Mouse (Mus musculus) heart, embryonic 16.5 days (tissue): Measurements from ENCODE around the gene Pde7b. TPM values are rescaled to one million over a fixed set of nuclear protein-coding genes. Genes with fewer than 3 reads are reported as not detected.

ENCODE experiments used
- ATAC-seq: fragments of 200-750 bp; cut with Nextera tagmentation; replicated peaks from 2 replicates; pipeline ENCODE4 v1.8.0; 2017; ENCODE audit warnings: moderate number of reproducible peaks; ENCODE audit not compliant: insufficient read depth, low FRiP score; ENCODE audit errors: extremely low read depth
- H3K27ac ChIP-seq: fragments of 300-500 bp; sonication (generic); 2 replicates; pipeline ENCODE4 v1.5.1; 2014; ENCODE audit warnings: mild to moderate bottlenecking, low read length, control low read depth, moderate library complexity
- H3K27me3 ChIP-seq: fragments of 300-500 bp; sonication (generic); 2 replicates; pipeline ENCODE4 v1.6.1; 2014; ENCODE audit warnings: low read length, mixed read lengths; ENCODE audit not compliant: control insufficient read depth, insufficient read depth
- H3K36me3 ChIP-seq: fragments of 300-500 bp; sonication (generic); 2 replicates; pipeline ENCODE4 v1.6.1; 2014; ENCODE audit not compliant: control insufficient read depth, insufficient read depth
- H3K4me1 ChIP-seq: fragments of 300-500 bp; sonication (generic); 2 replicates; pipeline ENCODE4 v1.6.1; 2014; ENCODE audit warnings: low read length, mixed read lengths; ENCODE audit not compliant: control insufficient read depth, insufficient read depth
- H3K4me2 ChIP-seq: fragments of 300-500 bp; sonication (generic); 2 replicates; pipeline ENCODE4 v1.6.1; 2014; ENCODE audit warnings: low read depth, mild to moderate bottlenecking, control low read depth, low read length
- H3K4me3 ChIP-seq: fragments of 300-500 bp; sonication (generic); 2 replicates; pipeline ENCODE4 v1.5.1; 2014; ENCODE audit warnings: mild to moderate bottlenecking, control low read depth, low read length
- H3K9ac ChIP-seq: fragments of 300-500 bp; sonication (generic); 2 replicates; pipeline ENCODE4 v1.6.1; 2014; ENCODE audit warnings: low read length, control low read depth
- H3K9me3 ChIP-seq: fragments of 300-500 bp; sonication (generic); replicated peaks from 2 replicates; pipeline ENCODE4 v1.6.1; 2016; ENCODE audit warnings: low read length; ENCODE audit not compliant: control insufficient read depth
- WGBS: fragments of 180-500 bp; shearing (Covaris S2); extraction: QIAGEN DNeasy Blood & Tissue Kit; methylation state at CpG from one replicate; pipeline ENCODE4 v1.1.7; 2014; 5-methylcytosine and 5-hydroxymethylcytosine counted together
- polyA plus RNA-seq: library from polyadenylated mRNA; unstranded; fragments of >200 nt; fragmentation: Nextera tagmentation; extraction: Ambion mirVana; gene quantifications from 2 replicates; pipeline ENCODE4 v1.2.1, GENCODE M21; 2015

Pde7b gene
- polyA plus RNA-seq, 1 experiment from 2014 or later = 4.0 TPM

- Histone ChIP-seq H3K9me3 (no peaks in the 10 kb centered on the region), H3K27me3 (no peaks in the 10 kb centered on the region), H3K36me3 (no peaks in the 10 kb centered on the region), H3K4me3 (no peak overlapping the region), H3K4me2 (no peak overlapping the region), H3K27ac (no peak overlapping the region), H3K9ac (no peak overlapping the region), H3K4me1 (peaks cover 11% of the 10 kb centered on the region)
- WGBS = 64% methylated on average over 2 of the region's 2 CpGs
- ATAC-seq = no peak; the same call in 1 of the 2 replicates
Observed at GRCm38 (mm10) chr10:20405471-20405870, 319.4 kb downstream of the Pde7b start.

- no peak overlapping the region for H3K4me3 ChIP-seq
- no peak overlapping the region for H3K4me2 ChIP-seq
- no peaks in the 10 kb centered on the region for H3K9me3 ChIP-seq
- ATAC-seq = no peak
- 81% methylated on average over 5 of the region's 5 CpGs for WGBS
- no peak overlapping the region for H3K27ac ChIP-seq
- no peaks in the 10 kb centered on the region for H3K27me3 ChIP-seq
- peaks cover 4% of the 10 kb centered on the region; the same call in 1 of the 2 replicates for H3K4me1 ChIP-seq
- H3K9ac ChIP-seq = no peak overlapping the region
- H3K36me3 ChIP-seq = no peaks in the 10 kb centered on the region
Observed at GRCm38 (mm10) chr10:20402941-20403340, 321.9 kb downstream of the Pde7b start.

GRCm38 (mm10) chr10:20400406-20400805 lies 324.5 kb downstream of the Pde7b start:
- 71% methylated on average over 15 of the region's 15 CpGs for WGBS

GRCm38 (mm10) chr10:20398641-20399390 lies 326.1 kb downstream of the Pde7b start:
- peak; percentile 58; the same call in 1 of the 2 replicates for ATAC-seq
- H3K4me2 ChIP-seq = peak overlapping the region; percentile 12; the same call in 1 of the 2 replicates
- H3K9ac ChIP-seq = no peak overlapping the region
- peak overlapping the region; percentile 33 for H3K27ac ChIP-seq
- H3K4me3 ChIP-seq = 0 out of 2 replicates have a peak overlapping the region, but pooled peaks have one; percentile 1
- peaks cover 4% of the 10 kb centered on the region; the same call in 1 of the 2 replicates for H3K4me1 ChIP-seq
- H3K9me3 ChIP-seq = no peaks in the 10 kb centered on the region
- WGBS = 56% methylated on average over 12 of the region's 12 CpGs
- no peaks in the 10 kb centered on the region for H3K36me3 ChIP-seq
- H3K27me3 ChIP-seq = no peaks in the 10 kb centered on the region

More at GRCm38 (mm10) chr10:20400406-20400805, 324.5 kb downstream of the Pde7b start:
- H3K27me3 ChIP-seq = no peaks in the 10 kb centered on the region
- H3K27ac ChIP-seq = no peak overlapping the region
- H3K36me3 ChIP-seq = no peaks in the 10 kb centered on the region
- no peak overlapping the region for H3K9ac ChIP-seq
- no peak overlapping the region; the same call in 1 of the 2 replicates for H3K4me2 ChIP-seq
- H3K9me3 ChIP-seq = no peaks in the 10 kb centered on the region
- no peak overlapping the region for H3K4me3 ChIP-seq
- no peak for ATAC-seq
- peaks cover 4% of the 10 kb centered on the region; the same call in 1 of the 2 replicates for H3K4me1 ChIP-seq

- peaks cover 4% of the 10 kb centered on the region; the same call in 1 of the 2 replicates for H3K4me1 ChIP-seq
- H3K36me3 ChIP-seq = no peaks in the 10 kb centered on the region
- H3K9ac ChIP-seq = no peak overlapping the region
- peak overlapping the region; percentile 12; the same call in 1 of the 2 replicates for H3K4me2 ChIP-seq
- no peaks in the 10 kb centered on the region for H3K9me3 ChIP-seq
- no peak for ATAC-seq
- 42% methylated on average over 6 of the region's 6 CpGs for WGBS
- no peaks in the 10 kb centered on the region for H3K27me3 ChIP-seq
- H3K4me3 ChIP-seq = 0 out of 2 replicates have a peak overlapping the region, but pooled peaks have one; percentile 1
- H3K27ac ChIP-seq = peak overlapping the region; percentile 33
Observed at GRCm38 (mm10) chr10:20398224-20398623, 326.7 kb downstream of the Pde7b start.

GRCm38 (mm10) chr10:20395778-20396177 lies 329.1 kb downstream of the Pde7b start:
- no peak overlapping the region for H3K4me2 ChIP-seq
- H3K4me3 ChIP-seq = no peak overlapping the region
- H3K9ac ChIP-seq = no peak overlapping the region
- H3K36me3 ChIP-seq = no peaks in the 10 kb centered on the region
- H3K4me1 ChIP-seq = peaks cover 4% of the 10 kb centered on the region; the same call in 1 of the 2 replicates
- H3K9me3 ChIP-seq = no peaks in the 10 kb centered on the region
- H3K27ac ChIP-seq = no peak overlapping the region
- ATAC-seq = no peak
- no peaks in the 10 kb centered on the region for H3K27me3 ChIP-seq
- WGBS = 86% methylated on average over 3 of the region's 3 CpGs

GRCm38 (mm10) chr10:20394815-20395214 lies 330.1 kb downstream of the Pde7b start:
- no peak overlapping the region for H3K4me2 ChIP-seq
- peaks cover 4% of the 10 kb centered on the region; the same call in 1 of the 2 replicates for H3K4me1 ChIP-seq
- H3K9me3 ChIP-seq = no peaks in the 10 kb centered on the region
- WGBS = 48% methylated on average over 5 of the region's 5 CpGs
- H3K27me3 ChIP-seq = no peaks in the 10 kb centered on the region
- ATAC-seq = no peak
- no peak overlapping the region for H3K27ac ChIP-seq
- H3K4me3 ChIP-seq = no peak overlapping the region
- no peak overlapping the region for H3K9ac ChIP-seq
- no peaks in the 10 kb centered on the region for H3K36me3 ChIP-seq

- H3K4me2 ChIP-seq = no peak overlapping the region
- no peaks in the 10 kb centered on the region for H3K36me3 ChIP-seq
- H3K4me1 ChIP-seq = no peaks in the 10 kb centered on the region
- H3K9ac ChIP-seq = no peak overlapping the region
- H3K9me3 ChIP-seq = no peaks in the 10 kb centered on the region
- no peak for ATAC-seq
- H3K27me3 ChIP-seq = no peaks in the 10 kb centered on the region
- no peak overlapping the region for H3K4me3 ChIP-seq
- H3K27ac ChIP-seq = no peak overlapping the region
- WGBS = 55% methylated on average over 3 of the region's 3 CpGs
Observed at GRCm38 (mm10) chr10:20390568-20390967, 334.3 kb downstream of the Pde7b start.

GRCm38 (mm10) chr10:20382807-20383419 lies 342.0 kb downstream of the Pde7b start:
- no peak overlapping the region for H3K9ac ChIP-seq
- WGBS = 67% methylated on average over 6 of the region's 6 CpGs

More at GRCm38 (mm10) chr10:20382807-20383419, 342.0 kb downstream of the Pde7b start:
- Histone ChIP-seq H3K4me2 (no peak overlapping the region), H3K27me3 (no peaks in the 10 kb centered on the region), H3K4me3 (no peak overlapping the region), H3K36me3 (no peaks in the 10 kb centered on the region), H3K4me1 (no peaks in the 10 kb centered on the region), H3K27ac (no peak overlapping the region), H3K9me3 (no peaks in the 10 kb centered on the region)
- ATAC-seq = no peak
